Mouse (Mus musculus) stomach, embryonic 14.5 days (tissue): Measurements from ENCODE around the gene Vps50. TPM values are rescaled to one million over a fixed set of nuclear protein-coding genes. Genes with fewer than 3 reads are reported as not detected.
"Not testable (repeated sequence)": the region's sequence is repeated elsewhere in the genome, so short reads cannot be mapped to it uniquely, and the experiment has no call there.

Experiments
- ATAC-seq: fragments of 200-750 bp; cut with Nextera tagmentation; 2 replicates; pipeline ENCODE4 v1.8.0; 2017; ENCODE audit warnings: low read depth, moderate TSS enrichment; ENCODE audit not compliant: insufficient number of reproducible peaks, insufficient read depth, low FRiP score
- H3K27ac ChIP-seq: fragments of 300-500 bp; sonication (generic); 2 replicates; pipeline ENCODE4 v1.5.1; 2014; ENCODE audit warnings: mild to moderate bottlenecking, low read length, moderate library complexity, mixed read lengths
- H3K27me3 ChIP-seq: fragments of 300-500 bp; sonication (generic); 2 replicates; pipeline ENCODE4 v1.6.1; 2014; ENCODE audit warnings: low read length, control low read depth, mixed read lengths; ENCODE audit not compliant: control insufficient read depth, insufficient read depth
- H3K36me3 ChIP-seq: fragments of 300-500 bp; sonication (generic); 2 replicates; pipeline ENCODE4 v1.6.1; 2014; ENCODE audit warnings: mild to moderate bottlenecking, control low read depth, low read length, moderate library complexity, mixed read lengths; ENCODE audit not compliant: control insufficient read depth, insufficient read depth
- H3K4me1 ChIP-seq: fragments of 300-500 bp; sonication (generic); 2 replicates; pipeline ENCODE4 v1.6.1; 2014; ENCODE audit warnings: low read length, control low read depth, mixed read lengths; ENCODE audit not compliant: control insufficient read depth, insufficient read depth
- H3K4me2 ChIP-seq: fragments of 300-500 bp; sonication (generic); replicated peaks from 2 replicates; pipeline ENCODE4 v1.6.1; 2014; ENCODE audit warnings: low read depth, low read length, control low read depth
- H3K4me3 ChIP-seq: fragments of 300-500 bp; sonication (generic); 2 replicates; pipeline ENCODE4 v1.5.1; 2014; ENCODE audit warnings: low read depth, low read length, control low read depth
- H3K9ac ChIP-seq: fragments of 300-500 bp; sonication (generic); replicated peaks from 2 replicates; pipeline ENCODE4 v1.6.1; 2014; ENCODE audit warnings: low read depth, mild to moderate bottlenecking, control low read depth, low read length, moderate library complexity, mixed read lengths
- H3K9me3 ChIP-seq: fragments of 300-500 bp; sonication (generic); 2 replicates; pipeline ENCODE4 v1.6.1; 2016; ENCODE audit warnings: low read depth, low read length, control low read depth; ENCODE audit not compliant: control insufficient read depth
- WGBS: fragments of 180-500 bp; shearing (Covaris S2); extraction: QIAGEN DNeasy Blood & Tissue Kit; methylation state at CpG from one replicate; pipeline ENCODE4 v1.1.7; 2014; 5-methylcytosine and 5-hydroxymethylcytosine counted together
- polyA plus RNA-seq: library from polyadenylated mRNA; unstranded; fragments of >200 nt; fragmentation: Nextera tagmentation; extraction: Ambion mirVana; gene quantifications from 2 replicates; pipeline ENCODE4 v1.2.1, GENCODE M21; 2014

The Vps50 gene
- polyA plus RNA-seq, 1 experiment from 2014 or later, result 34.0 TPM

GRCm38 (mm10) chr6:3543862-3544261 is 45.7 kb downstream of the Vps50 start:
- H3K36me3 ChIP-seq, result peaks cover 3% of the 10 kb centered on the region; the same call in 1 of the 2 replicates
- H3K4me3 ChIP-seq, result no peak overlapping the region
- H3K9me3 ChIP-seq, result no peaks in the 10 kb centered on the region
- H3K4me2 ChIP-seq, result no peak overlapping the region
- no peak overlapping the region for H3K27ac ChIP-seq
- 82% methylated on average over 4 of the region's 4 CpGs for WGBS
- no peak overlapping the region for H3K9ac ChIP-seq
- no peaks in the 10 kb centered on the region for H3K4me1 ChIP-seq
- no peak for ATAC-seq
- H3K27me3 ChIP-seq, result no peaks in the 10 kb centered on the region

GRCm38 (mm10) chr6:3544970-3545369 is 46.8 kb downstream of the Vps50 start:
- H3K9ac ChIP-seq, result no peak overlapping the region
- H3K4me2 ChIP-seq, result no peak overlapping the region
- 77% methylated on average over 1 of the region's 1 CpGs for WGBS
- H3K9me3 ChIP-seq, result no peaks in the 10 kb centered on the region
- H3K27me3 ChIP-seq, result no peaks in the 10 kb centered on the region
- no peak overlapping the region for H3K4me3 ChIP-seq
- no peaks in the 10 kb centered on the region for H3K4me1 ChIP-seq
- ATAC-seq, result no peak
- H3K36me3 ChIP-seq, result peaks cover 3% of the 10 kb centered on the region; the same call in 1 of the 2 replicates
- no peak overlapping the region for H3K27ac ChIP-seq

- H3K27ac ChIP-seq, result no peak overlapping the region
- peaks cover 3% of the 10 kb centered on the region; the same call in 1 of the 2 replicates for H3K36me3 ChIP-seq
- WGBS, result 85% methylated on average over 3 of the region's 3 CpGs
- ATAC-seq, result no peak
- no peak overlapping the region for H3K4me3 ChIP-seq
- H3K4me1 ChIP-seq, result no peaks in the 10 kb centered on the region
- H3K9ac ChIP-seq, result no peak overlapping the region
- H3K27me3 ChIP-seq, result no peaks in the 10 kb centered on the region
- no peak overlapping the region for H3K4me2 ChIP-seq
- H3K9me3 ChIP-seq, result no peaks in the 10 kb centered on the region
These were observed 50.8 kb downstream of the Vps50 start for GRCm38 (mm10) chr6:3548959-3549358.

GRCm38 (mm10) chr6:3549992-3550391 is 51.8 kb downstream of the Vps50 start:
- Histone ChIP-seq H3K4me3 (no peak overlapping the region), H3K27me3 (no peaks in the 10 kb centered on the region), H3K4me1 (no peaks in the 10 kb centered on the region), H3K9me3 (no peaks in the 10 kb centered on the region), H3K9ac (no peak overlapping the region), H3K36me3 (peaks cover 3% of the 10 kb centered on the region; the same call in 1 of the 2 replicates), H3K27ac (no peak overlapping the region), H3K4me2 (no peak overlapping the region)
- ATAC-seq, result no peak
- 82% methylated on average over 1 of the region's 1 CpGs for WGBS

GRCm38 (mm10) chr6:3552681-3553080 is 54.5 kb downstream of the Vps50 start:
- not testable (repeated sequence) for H3K4me1 ChIP-seq, H3K9ac ChIP-seq, H3K4me2 ChIP-seq, H3K27ac ChIP-seq, H3K9me3 ChIP-seq, H3K27me3 ChIP-seq, H3K4me3 ChIP-seq, ATAC-seq, H3K36me3 ChIP-seq
- 85% methylated on average over 9 of the region's 9 CpGs for WGBS

GRCm38 (mm10) chr6:3557177-3557576 is 59.0 kb downstream of the Vps50 start:
- Histone ChIP-seq H3K4me1 (no peaks in the 10 kb centered on the region), H3K27ac (no peak overlapping the region), H3K9ac (no peak overlapping the region), H3K4me3 (no peak overlapping the region), H3K4me2 (no peak overlapping the region), H3K27me3 (no peaks in the 10 kb centered on the region), H3K36me3 (no peaks in the 10 kb centered on the region), H3K9me3 (no peaks in the 10 kb centered on the region)
- ATAC-seq, result no peak
- WGBS, result 85% methylated on average over 4 of the region's 4 CpGs

- Histone ChIP-seq H3K27ac (no peak overlapping the region), H3K27me3 (no peaks in the 10 kb centered on the region), H3K4me1 (no peaks in the 10 kb centered on the region), H3K36me3 (no peaks in the 10 kb centered on the region; the same call in 1 of the 2 replicates), H3K4me2 (no peak overlapping the region), H3K9ac (no peak overlapping the region), H3K9me3 (no peaks in the 10 kb centered on the region), H3K4me3 (no peak overlapping the region)
- no peak for ATAC-seq
- WGBS, result 65% methylated on average over 5 of the region's 5 CpGs
These were observed 61.8 kb downstream of the Vps50 start for GRCm38 (mm10) chr6:3560009-3560408.

GRCm38 (mm10) chr6:3562301-3562700 is 64.1 kb downstream of the Vps50 start:
- no peak for ATAC-seq
- H3K36me3 ChIP-seq, result no peaks in the 10 kb centered on the region; the same call in 1 of the 2 replicates
- H3K4me3 ChIP-seq, result no peak overlapping the region
- no peaks in the 10 kb centered on the region for H3K4me1 ChIP-seq
- no peaks in the 10 kb centered on the region for H3K9me3 ChIP-seq
- H3K27me3 ChIP-seq, result no peaks in the 10 kb centered on the region
- no peak overlapping the region for H3K9ac ChIP-seq
- H3K27ac ChIP-seq, result no peak overlapping the region
- no peak overlapping the region for H3K4me2 ChIP-seq

GRCm38 (mm10) chr6:3564118-3564517 is 65.9 kb downstream of the Vps50 start:
- not testable (repeated sequence) for H3K4me3 ChIP-seq, H3K4me2 ChIP-seq, H3K27me3 ChIP-seq, H3K9me3 ChIP-seq, H3K9ac ChIP-seq, H3K27ac ChIP-seq, H3K36me3 ChIP-seq, ATAC-seq, H3K4me1 ChIP-seq
